Mouse (Mus musculus) cerebellum, postnatal 36 days (tissue): ENCODE data around the gene Ppp4r1.

ENCODE experiments used
- DNase-seq, 2 experiments: peaks; one replicate each; pipeline ENCODE4 v3.0.0; 2021 to 2022; ENCODE audit warnings: mixed read lengths in 2 of 2

Gene Ppp4r1

GRCm38 (mm10) chr17:65865265-65865664, 82.9 kb downstream of the Ppp4r1 start:
- DNase-seq, result no peak

DNA sequence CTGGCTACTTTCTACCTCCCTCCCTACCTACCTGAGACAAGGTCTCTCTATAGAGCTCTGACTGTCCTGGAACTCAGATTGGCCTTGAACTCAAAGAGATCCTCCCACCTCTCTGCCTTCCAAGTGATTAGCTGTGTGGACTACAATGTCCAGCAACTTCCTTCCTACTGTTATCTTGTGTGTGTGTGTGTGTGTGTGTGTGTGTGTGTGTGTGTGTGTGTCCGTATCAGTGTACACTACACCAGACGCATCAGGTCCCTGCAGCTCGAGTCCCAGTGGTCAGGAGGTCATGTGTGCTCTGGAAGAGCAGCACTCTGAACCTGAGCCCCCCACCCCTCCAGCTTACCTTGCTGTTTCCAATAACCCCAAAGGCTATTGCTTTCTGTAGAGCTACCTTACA, 83.8 kb downstream of the Ppp4r1 start:
- DNase-seq, result no peak

- no peak for DNase-seq
These were observed 85.6 kb downstream of the Ppp4r1 start for GRCm38 (mm10) chr17:65867996-65868395.

DNA sequence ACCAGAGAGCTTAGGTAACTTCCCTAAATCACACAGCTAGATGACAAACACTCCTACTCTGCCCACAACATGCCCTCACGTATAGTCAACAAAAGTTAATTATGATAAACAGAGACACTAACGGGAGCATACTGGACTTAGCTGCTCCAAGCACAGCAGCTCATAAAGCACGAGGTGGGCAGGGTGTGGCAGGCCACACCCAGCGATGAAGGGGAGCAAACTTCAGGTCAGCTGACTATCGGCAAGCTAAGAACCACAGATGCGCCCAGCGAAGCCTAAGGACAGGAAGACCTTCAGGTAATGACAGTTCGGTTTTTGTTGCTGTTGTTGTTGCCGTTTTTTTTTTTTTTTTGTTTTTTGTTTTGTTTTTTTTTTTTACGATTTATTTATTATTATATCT, 87.3 kb downstream of the Ppp4r1 start:
- no peak for DNase-seq

GRCm38 (mm10) chr17:65870146-65870545, 87.8 kb downstream of the Ppp4r1 start:
- peak; percentile 74 to 78 for DNase-seq

DNA sequence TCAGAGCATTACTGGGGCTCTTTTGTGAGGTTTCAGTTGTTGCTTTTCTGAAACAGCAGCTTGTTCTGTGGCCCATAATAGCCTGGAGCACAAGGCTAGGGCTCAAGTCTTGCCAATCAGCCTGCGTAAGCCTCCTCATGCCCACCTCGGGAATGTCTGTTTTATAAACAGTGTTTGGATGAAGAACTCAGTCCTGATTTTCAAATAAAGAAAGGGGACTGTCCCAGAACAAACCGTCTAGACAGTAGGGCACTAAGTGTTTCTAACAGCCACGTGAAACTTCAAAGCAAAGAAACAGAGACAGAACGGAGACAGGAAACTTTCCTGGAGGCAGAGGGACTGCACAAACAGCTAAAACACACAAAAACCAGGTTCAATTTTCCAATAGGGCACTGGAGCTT, 89.3 kb downstream of the Ppp4r1 start:
- DNase-seq, result no peak

GRCm38 (mm10) chr17:65872051-65872450, 89.7 kb downstream of the Ppp4r1 start:
- DNase-seq, result no peak

- DNase-seq, result peak; percentile 51 to 56
These were observed 90.3 kb downstream of the Ppp4r1 start for GRCm38 (mm10) chr17:65872652-65873051.

DNA sequence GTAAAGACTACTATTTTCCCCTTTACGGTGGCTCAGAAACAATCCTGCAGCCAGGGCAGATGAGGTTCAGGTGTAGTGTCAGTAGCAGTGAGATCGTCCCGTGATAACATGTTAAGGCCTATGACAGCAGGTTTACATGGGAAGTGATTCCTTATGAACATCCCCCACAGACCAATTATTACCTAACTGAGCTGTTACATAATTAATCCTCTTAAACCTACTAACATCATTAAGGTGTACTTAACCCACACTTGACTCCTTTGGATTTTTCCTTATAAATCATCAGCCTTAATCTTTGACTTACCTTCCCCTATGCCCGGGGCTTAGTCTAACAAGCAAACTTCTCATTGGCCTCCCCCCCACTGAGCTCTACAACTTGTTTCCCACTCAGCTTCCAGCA, 90.8 kb downstream of the Ppp4r1 start:
- no peak for DNase-seq

GRCm38 (mm10) chr17:65873834-65874233, 91.5 kb downstream of the Ppp4r1 start:
- no peak for DNase-seq

DNA sequence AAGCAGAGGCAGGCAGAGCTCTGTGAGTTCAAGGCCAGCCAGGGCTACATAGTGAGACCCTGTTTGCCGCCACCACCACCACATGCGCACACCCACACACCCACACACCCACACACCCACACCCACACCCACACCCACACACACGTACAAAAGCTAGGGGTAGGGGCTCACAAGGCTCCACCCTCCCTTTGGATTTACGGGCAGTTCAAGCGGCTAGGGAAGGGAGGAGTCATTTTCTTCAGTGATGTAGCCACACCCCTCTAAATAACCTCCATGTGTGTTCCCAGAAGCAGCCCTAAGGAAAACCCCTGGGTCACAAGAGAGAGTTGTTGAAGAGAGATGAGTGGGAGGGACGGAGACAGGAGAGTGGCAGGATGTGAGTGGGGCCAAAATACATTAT, 94.7 kb downstream of the Ppp4r1 start:
- no peak for DNase-seq

DNA sequence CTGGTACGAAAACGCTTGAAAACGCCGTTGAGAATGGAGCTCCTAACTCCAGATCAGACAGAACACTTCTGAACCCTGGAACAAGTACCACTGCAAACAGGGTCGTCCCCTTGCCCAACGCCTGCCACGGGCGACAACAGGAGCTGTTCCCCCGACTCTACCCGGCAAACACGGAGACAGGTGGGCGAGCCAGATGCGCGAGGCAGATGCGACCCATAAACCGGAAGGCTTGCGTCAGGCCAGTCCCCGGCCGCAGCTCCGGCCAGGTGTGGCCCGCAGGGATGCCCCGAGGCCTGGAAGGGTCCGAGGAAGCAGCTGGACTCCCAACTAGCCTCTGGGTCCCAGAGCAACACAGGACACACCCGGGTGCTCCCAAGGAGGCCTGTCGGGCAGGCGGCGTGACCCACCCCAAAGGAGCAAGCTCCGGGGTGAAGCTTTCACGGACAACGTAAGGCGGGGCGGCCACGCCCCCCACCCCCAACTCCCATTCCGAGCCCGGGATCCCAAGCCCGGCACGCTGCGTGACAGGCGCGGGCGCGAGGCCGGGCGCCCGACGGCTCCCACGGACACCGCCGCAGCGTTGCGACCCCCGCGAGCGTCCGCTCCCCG, 101.8 kb downstream of the Ppp4r1 start:
- peak in 1 of 2 experiments; percentile 66 for DNase-seq

- DNase-seq, result peak; percentile 99 to 100
These were observed 102.5 kb downstream of the Ppp4r1 start for GRCm38 (mm10) chr17:65884691-65885397.

DNA sequence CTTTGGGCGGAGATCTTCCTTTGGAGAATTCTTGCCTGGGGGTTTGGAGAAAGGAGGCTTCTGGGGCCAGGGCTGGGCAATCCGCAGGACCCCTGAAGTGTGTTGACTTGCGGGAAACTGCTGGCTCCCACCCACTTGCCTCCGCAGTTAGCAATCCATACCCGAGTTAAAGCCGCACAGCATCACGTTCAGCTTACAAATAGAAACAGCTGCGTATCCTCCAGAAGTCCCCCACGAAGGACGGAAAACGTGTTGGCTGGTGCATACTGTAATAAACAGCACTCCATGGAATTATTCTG, 103.0 kb downstream of the Ppp4r1 start:
- no peak for DNase-seq

- DNase-seq, result peak; percentile 32 to 56
These were observed 103.5 kb downstream of the Ppp4r1 start, which contains the start of gene Ralbp1 for GRCm38 (mm10) chr17:65885697-65886529. Gene Ralbp1, minus strand, starts transcription at chr17:65885798.

GRCm38 (mm10) chr17:65886571-65886970, 104.2 kb downstream of the Ppp4r1 start:
- no peak for DNase-seq

DNA sequence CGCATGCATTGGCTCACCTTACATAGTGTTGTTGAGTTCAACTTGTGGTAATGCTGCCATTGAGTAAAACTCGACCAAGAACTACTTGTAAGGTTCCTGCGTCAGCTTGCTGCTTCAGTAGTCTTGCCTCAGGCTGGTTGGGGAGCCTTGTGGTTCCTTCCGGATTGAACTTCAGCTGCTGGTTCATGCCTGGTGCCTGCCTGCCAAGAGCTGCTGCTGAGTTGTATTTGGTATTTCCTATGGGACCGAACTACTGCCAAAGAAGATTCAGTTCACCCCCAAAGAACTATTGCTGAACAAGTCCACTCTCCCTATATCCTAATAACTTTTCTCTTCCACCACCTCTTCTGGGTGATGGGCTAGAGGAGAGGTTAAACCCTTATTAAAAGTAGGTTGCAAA, 107.1 kb downstream of the Ppp4r1 start:
- no peak for DNase-seq
